Mouse (Mus musculus) CD4-positive helper T cell, adult 2 months (primary cell): ENCODE data around the gene Trcg1.

Experiments
- DNase-seq: peaks from one replicate; pipeline ENCODE4 v3.0.0-alpha.2; 2012; ENCODE audit warnings: low read depth, missing footprints, low spot score

The Trcg1 gene

DNA sequence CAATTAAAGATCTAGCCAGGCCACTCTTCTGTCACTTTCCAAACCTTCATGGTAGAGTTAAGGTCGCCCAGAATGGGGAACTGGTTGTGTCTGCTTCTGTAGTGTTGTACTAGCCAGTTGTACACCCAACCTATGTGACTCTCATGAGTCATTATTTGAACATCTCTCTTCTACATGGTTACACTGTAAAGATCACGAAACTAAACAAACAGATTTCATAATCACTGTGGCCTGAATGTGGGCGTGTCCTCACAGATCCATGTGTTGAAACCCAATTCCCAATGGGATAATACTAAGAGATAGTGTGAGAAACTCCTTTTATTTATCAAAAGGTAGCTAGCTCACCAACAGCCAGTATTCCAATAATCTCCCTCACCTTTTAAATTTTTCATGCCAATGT is 59.3 kb downstream of the Trcg1 start:
- DNase-seq: no peak

- DNase-seq: no peak
Observed at GRCm38 (mm10) chr9:57296277-57296676, 59.9 kb downstream of the Trcg1 start.

DNA sequence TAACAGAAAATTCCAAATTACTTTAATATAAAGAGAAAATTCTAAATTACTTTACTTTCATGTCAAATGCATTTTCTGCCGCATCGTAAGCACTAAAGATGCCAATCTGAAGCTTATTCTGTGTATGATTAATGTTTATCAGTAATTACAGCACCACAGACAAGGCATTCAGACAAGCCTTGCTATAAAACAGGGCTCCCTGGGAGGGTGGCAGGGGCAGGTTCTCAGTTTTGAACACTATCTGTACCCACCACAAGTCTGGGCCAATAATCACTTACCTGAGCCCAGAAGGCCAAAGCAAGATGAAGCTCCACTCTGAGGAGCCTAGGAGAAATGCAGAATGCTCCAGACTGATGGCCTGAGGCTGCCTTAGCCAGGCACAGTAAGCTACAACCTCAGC is 61.6 kb downstream of the Trcg1 start:
- no peak for DNase-seq
